ENCODE assay signal across 16 mouse cellular contexts in genomic region chr8:77511750-77512493, GRCm38 (mm10). TPM values are rescaled to one million over a fixed set of nuclear protein-coding genes. Genes with fewer than 3 reads are reported as not detected.
DNase-seq lines count a peak whose midpoint lies in the region; ATAC-seq and TF ChIP-seq lines count a peak whose summit lies in the region.
"Had no signal": no experiment of that assay in that cellular context is flagged by ENCODE, and none has a peak within 500 bp of the region (broad histone marks: within the 10 kb centered on the region; RNA-seq: fewer than 3 reads in every experiment).

No protein-coding gene starts in this region.

- H3K4me3 ChIP-seq in stomach, postnatal 0 days (ENCODE audit: low read depth, low read length), result no peak overlapping the region
- H3K4me3 ChIP-seq: embryonic facial prominence, embryonic 15.5 days; midbrain, embryonic 12.5 days had no signal

- 62% methylated on average over 13 of the region's 13 CpGs for WGBS in stomach, postnatal 0 days

- peaks cover 2% of the 10 kb centered on the region for H3K4me1 ChIP-seq in stomach, postnatal 0 days (replicated peaks; ENCODE audit: control insufficient read depth, insufficient read depth)

- no peak overlapping the region for H3K4me2 ChIP-seq in stomach, postnatal 0 days (replicated peaks; ENCODE audit: low read depth)
- H3K4me2 ChIP-seq: embryonic facial prominence, embryonic 15.5 days; heart, embryonic 11.5 days; midbrain, embryonic 12.5 days had no signal

- TF ChIP-seq CTCF in stomach, postnatal 0 days (IDR thresholded peaks at IDR 0.05; ENCODE audit: low read depth), result no peak

- no peak overlapping the region for H3K27ac ChIP-seq in stomach, postnatal 0 days (replicated peaks)
- H3K27ac ChIP-seq: kidney, postnatal 0 days; liver, embryonic 14.5 days; midbrain, embryonic 12.5 days had no signal

- no peaks in the 10 kb centered on the region for H3K36me3 ChIP-seq in stomach, postnatal 0 days (ENCODE audit: control insufficient read depth, insufficient read depth, low read length)
- H3K36me3 ChIP-seq: embryonic facial prominence, embryonic 15.5 days; midbrain, embryonic 12.5 days had no signal

- DNase-seq in heart, adult 11 months, result peak; percentile 83
- DNase-seq in heart, adult 8-10 months (ENCODE audit: low spot score), result no peak
- peak; percentile 34 for DNase-seq in right cerebral cortex, adult 18-20 months
- DNase-seq in right cerebral cortex, adult 2 months (ENCODE audit: low spot score in 2 of 2), result no peak
- DNase-seq in embryo, embryonic 10.5 days (ENCODE audit: low spot score), result peak; percentile 51
- DNase-seq in stomach, postnatal 0 days (ENCODE audit: low spot score), result no peak
- no peak for DNase-seq in gastrocnemius, postnatal 14 days
- DNase-seq: heart, postnatal 36 days; layer of hippocampus, adult 9-11 months; lung, postnatal 10 days had no signal

- no peaks in the 10 kb centered on the region for H3K27me3 ChIP-seq in stomach, postnatal 0 days (ENCODE audit: control insufficient read depth, insufficient read depth, low read length)
- H3K27me3 ChIP-seq: embryonic facial prominence, embryonic 15.5 days had no signal

- intact Hi-C loops in gastrocnemius, postnatal 14 days (cut with DNase I; ENCODE audit: low total_unique reads), result no loop called here

- no peaks in the 10 kb centered on the region for H3K9me3 ChIP-seq in stomach, postnatal 0 days (ENCODE audit: control insufficient read depth, low read length)
- H3K9me3 ChIP-seq: embryonic facial prominence, embryonic 15.5 days; midbrain, embryonic 12.5 days had no signal

- ATAC-seq in stomach, postnatal 0 days (ENCODE audit: low FRiP score, low TSS enrichment), result peak; percentile 55; the same call in 1 of the 2 replicates
- ATAC-seq: intestine, embryonic 16.5 days had no signal

- no peak for TF ChIP-seq EP300 in stomach, postnatal 0 days (optimal IDR thresholded peaks at IDR 0.05)

- no peak overlapping the region for H3K9ac ChIP-seq in stomach, postnatal 0 days (ENCODE audit: low read length)
- H3K9ac ChIP-seq: embryonic facial prominence, embryonic 15.5 days; liver, embryonic 14.5 days; midbrain, embryonic 12.5 days had no signal

RNA-seq across cellular contexts. Expression of gene Arhgap10, which starts 5.8 kb away (rescaled TPM):
- total RNA-seq in heart, adult 8-10 months (2022), result 10 to 100 TPM; 48.4 to 53.0 (median 51.7) TPM
- 18.8 TPM in 2 replicates for polyA plus RNA-seq in stomach, postnatal 0 days (2015; fragmentation: Nextera tagmentation; extraction: Ambion mirVana)
- total RNA-seq in gastrocnemius, postnatal 14 days (2021), result 10 to 100 TPM; 43.3 to 50.0 TPM

RNA-seq across cellular contexts. Expression of gene Prmt9, which starts 37.3 kb away (rescaled TPM):
- total RNA-seq in heart, adult 8-10 months (2022), result 10 to 100 TPM; 10.3 to 11.9 (median 11.1) TPM
- polyA plus RNA-seq in stomach, postnatal 0 days (2015; fragmentation: Nextera tagmentation; extraction: Ambion mirVana), result 9.7 TPM in 2 replicates
- 1 to 10 TPM; 9.0 to 9.1 TPM for total RNA-seq in gastrocnemius, postnatal 14 days (2021)

Comparison
In these comparisons a context has a peak if more than half of its experiments do, and no peak if none do; other contexts are left out.
1. DNase-seq: peak in heart, adult 11 months (single experiment), right cerebral cortex, adult 18-20 months (single experiment) and embryo, embryonic 10.5 days (single experiment); none in heart, adult 8-10 months (single experiment), right cerebral cortex, adult 2 months (0 of 2), stomach, postnatal 0 days (single experiment) and gastrocnemius, postnatal 14 days (single experiment).